Mouse (Mus musculus) limb, embryonic 10.5 days (tissue): ENCODE results near the gene Ring1. TPM values are rescaled to one million over a fixed set of nuclear protein-coding genes. Genes with fewer than 3 reads are reported as not detected.
"Not testable (repeated sequence)": the region's sequence is repeated elsewhere in the genome, so short reads cannot be mapped to it uniquely, and the experiment has no call there.

Experiments
- DNase-seq: peaks from one replicate; pipeline ENCODE4 v3.0.0-alpha.2; 2017; ENCODE audit warnings: low spot score
- H3K27ac ChIP-seq: fragments of 300-500 bp; sonication (generic); 2 replicates; pipeline ENCODE4 v1.5.1; 2016; ENCODE audit warnings: mild to moderate bottlenecking
- H3K27me3 ChIP-seq: fragments of 300-500 bp; sonication (generic); 2 replicates; pipeline ENCODE4 v1.6.1; 2016; ENCODE audit warnings: low read depth, mild to moderate bottlenecking; ENCODE audit not compliant: poor library complexity, severe bottlenecking
- H3K36me3 ChIP-seq: fragments of 300-500 bp; sonication (generic); 2 replicates; pipeline ENCODE4 v1.6.1; 2016; ENCODE audit warnings: mild to moderate bottlenecking, moderate library complexity
- H3K4me1 ChIP-seq: fragments of 300-500 bp; sonication (generic); 2 replicates; pipeline ENCODE4 v1.6.1; 2016
- H3K4me3 ChIP-seq: fragments of 300-500 bp; sonication (generic); 2 replicates; pipeline ENCODE4 v1.5.1; 2016; ENCODE audit warnings: mild to moderate bottlenecking, moderate library complexity
- H3K9me3 ChIP-seq: fragments of 300-500 bp; sonication (generic); replicated peaks from 2 replicates; pipeline ENCODE4 v1.6.1; 2016; ENCODE audit warnings: mild to moderate bottlenecking
- WGBS: fragments of 180-500 bp; shearing (Covaris S2); methylation state at CpG from one replicate; pipeline ENCODE4 v1.1.7; 2016; 5-methylcytosine and 5-hydroxymethylcytosine counted together
- polyA plus RNA-seq: library from polyadenylated mRNA; unstranded; fragments of >200 nt; fragmentation: Nextera tagmentation; extraction: Ambion mirVana; gene quantifications from 2 replicates; pipeline ENCODE4 v1.2.1, GENCODE M21; 2016

The Ring1 gene
- polyA plus RNA-seq, 1 experiment from 2014 or later, result 15.0 TPM

DNA sequence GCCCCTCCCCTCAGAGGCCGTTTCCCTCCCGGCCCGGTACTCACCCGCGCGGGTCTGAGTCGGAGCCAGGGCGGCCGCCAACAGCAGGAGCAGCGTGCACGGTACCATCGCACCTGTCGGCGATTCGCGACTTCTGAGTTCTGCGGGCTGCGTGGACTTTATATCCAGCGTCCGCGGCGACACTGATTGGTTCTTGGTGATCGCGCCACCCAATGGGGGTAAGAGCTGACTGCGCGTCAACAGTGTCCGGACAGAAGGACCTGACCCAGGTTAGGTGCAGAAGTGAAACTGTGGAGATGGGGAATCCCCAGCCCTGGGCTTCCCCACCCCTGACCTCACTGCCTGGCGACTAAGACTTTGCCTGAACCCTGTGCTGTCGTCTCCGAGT, 24.3 kb downstream of the Ring1 start, which contains the start of gene H2-K1:
TSS of gene H2-K1 (minus strand) at position 198 of the 388 bp plus-strand sequence.
- under 1% methylated on average over 28 of the region's 30 CpGs for WGBS
- H3K27me3 ChIP-seq, result peaks cover 63% of the 10 kb centered on the region

DNA sequence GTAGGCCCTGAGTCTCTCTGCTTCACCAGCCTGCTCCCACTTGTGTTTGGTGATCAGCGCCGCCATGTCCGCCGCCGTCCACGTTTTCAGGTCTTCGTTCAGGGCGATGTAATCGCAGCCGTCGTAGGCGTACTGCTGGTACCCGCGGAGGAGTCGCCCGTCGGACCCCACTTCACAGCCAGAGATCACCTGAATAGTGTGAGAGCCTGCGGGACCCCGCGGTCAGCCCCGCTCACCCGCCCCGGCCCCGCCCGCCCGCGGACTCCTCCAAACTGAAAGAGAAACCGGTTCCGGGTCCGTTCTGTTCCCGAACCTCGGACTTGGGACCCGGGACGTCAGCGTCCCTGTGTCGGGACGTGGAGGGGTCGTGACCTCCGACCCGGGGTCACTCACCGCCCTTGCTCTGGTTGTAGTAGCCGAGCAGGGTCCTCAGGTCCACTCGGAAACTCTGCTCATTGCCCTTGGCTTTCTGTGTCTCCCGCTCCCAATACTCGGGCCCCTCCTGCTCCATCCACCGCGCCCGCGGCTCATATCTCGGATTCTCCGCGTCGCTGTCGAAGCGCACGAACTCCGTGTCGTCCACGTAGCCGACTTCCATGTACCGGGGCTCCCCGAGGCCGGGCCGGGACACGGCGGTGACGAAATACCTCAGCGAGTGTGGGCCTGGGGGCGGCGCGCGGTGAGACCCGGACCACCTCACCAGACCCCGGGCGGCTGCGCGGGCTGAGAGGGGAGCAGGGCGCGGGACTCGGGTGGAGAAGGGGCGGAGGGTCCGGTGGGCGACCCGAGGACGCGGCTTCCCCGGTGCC, 24.9 kb downstream of the Ring1 start:
- Histone ChIP-seq H3K27ac (0 out of 2 replicates have a peak overlapping the region, but pooled peaks have one; percentile 16), H3K9me3 (no peaks in the 10 kb centered on the region), H3K4me1 (peaks cover 14% of the 10 kb centered on the region), H3K27me3 (peaks cover 63% of the 10 kb centered on the region), H3K4me3 (peak overlapping the region; percentile 60), H3K36me3 (no peaks in the 10 kb centered on the region)
- DNase-seq, result peak; percentile 58
- 3% methylated on average over 87 of the region's 87 CpGs for WGBS

More for the DNA sequence above, 24.3 kb downstream of the Ring1 start, which contains the start of gene H2-K1:
- Histone ChIP-seq H3K4me3 (peak within 1 kb of the TSS; percentile 60), H3K27ac (0 out of 2 replicates have a peak within 1 kb of the TSS, but pooled peaks have one; percentile 16), H3K9me3 (no peaks in the 10 kb centered on the region), H3K36me3 (no peaks in the 10 kb centered on the region), H3K4me1 (peaks cover 14% of the 10 kb centered on the region)
- DNase-seq, result peak; percentile 68

DNA sequence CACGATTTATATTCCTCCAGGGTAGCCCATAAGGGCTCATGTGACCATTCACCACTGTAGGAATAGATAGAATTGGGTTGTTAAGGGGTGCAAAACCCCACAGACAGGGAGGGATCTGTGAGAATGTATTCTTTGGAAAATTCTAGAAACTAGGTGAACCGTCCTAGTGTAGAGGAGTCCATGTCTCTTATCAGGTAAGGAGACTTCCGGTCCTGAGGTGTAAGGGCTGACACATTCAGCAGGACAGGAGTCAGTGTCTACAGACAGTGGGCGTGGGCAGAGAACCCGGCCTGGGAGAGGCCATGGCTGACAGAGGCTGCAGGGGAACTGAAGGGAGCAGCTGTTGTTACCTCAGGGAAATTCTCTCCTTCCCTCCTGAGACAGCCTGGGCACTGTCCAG, 25.8 kb downstream of the Ring1 start:
- not testable (repeated sequence) for H3K4me3 ChIP-seq

GRCm38 (mm10) chr17:33997025-33997424, 27.5 kb downstream of the Ring1 start:
- not testable (repeated sequence) for H3K9me3 ChIP-seq
- peaks cover 53% of the 10 kb centered on the region for H3K27me3 ChIP-seq
- WGBS, result 90% methylated on average over 2 of the region's 2 CpGs

More for the DNA sequence above, 25.8 kb downstream of the Ring1 start:
- not testable (repeated sequence) for H3K36me3 ChIP-seq, H3K27ac ChIP-seq, DNase-seq, H3K9me3 ChIP-seq
- Histone ChIP-seq H3K4me1 (peaks cover 14% of the 10 kb centered on the region), H3K27me3 (peaks cover 63% of the 10 kb centered on the region)
- 61% methylated on average over 5 of the region's 5 CpGs for WGBS

DNA sequence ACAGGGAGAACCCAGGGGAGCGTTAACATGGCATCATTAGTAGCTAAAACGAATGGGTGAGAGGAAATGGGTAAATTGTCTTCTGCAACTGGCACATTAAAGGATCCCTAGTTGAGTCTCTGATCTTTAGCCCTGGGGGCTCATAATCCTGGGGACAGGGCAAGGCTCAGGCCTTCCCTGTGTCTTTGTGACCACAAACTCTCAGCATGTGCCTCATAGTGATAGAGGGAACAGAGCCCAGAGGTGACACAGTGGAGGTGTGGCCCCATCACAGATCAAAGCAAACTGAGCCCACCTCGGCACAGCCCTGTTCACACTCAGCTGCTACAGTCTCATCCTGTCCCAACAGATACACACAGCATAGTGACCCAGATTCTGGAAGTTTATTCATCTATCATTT, 28.8 kb downstream of the Ring1 start:
- Histone ChIP-seq H3K27ac (no peak overlapping the region), H3K27me3 (peaks cover 39% of the 10 kb centered on the region), H3K4me1 (peaks cover 14% of the 10 kb centered on the region), H3K36me3 (no peaks in the 10 kb centered on the region), H3K4me3 (no peak overlapping the region), H3K9me3 (no peaks in the 10 kb centered on the region)
- no peak for DNase-seq
- 35% methylated on average over 3 of the region's 3 CpGs for WGBS

More at GRCm38 (mm10) chr17:33997025-33997424, 27.5 kb downstream of the Ring1 start:
- H3K27ac ChIP-seq, H3K4me3 ChIP-seq, DNase-seq, H3K36me3 ChIP-seq: not testable (repeated sequence)
- peaks cover 14% of the 10 kb centered on the region for H3K4me1 ChIP-seq

- Histone ChIP-seq H3K27ac (no peak overlapping the region), H3K36me3 (no peaks in the 10 kb centered on the region), H3K4me1 (peaks cover 9% of the 10 kb centered on the region), H3K4me3 (no peak overlapping the region), H3K9me3 (no peaks in the 10 kb centered on the region), H3K27me3 (peaks cover 32% of the 10 kb centered on the region)
- 94% methylated on average over 8 of the region's 8 CpGs for WGBS
- no peak for DNase-seq
Observed at GRCm38 (mm10) chr17:33994959-33995358, 29.5 kb downstream of the Ring1 start.

GRCm38 (mm10) chr17:33991788-33992664, 32.5 kb downstream of the Ring1 start:
- H3K4me1 ChIP-seq, result no peaks in the 10 kb centered on the region
- DNase-seq, result peak; percentile 75
- no peak overlapping the region for H3K4me3 ChIP-seq
- no peaks in the 10 kb centered on the region for H3K9me3 ChIP-seq
- no peaks in the 10 kb centered on the region for H3K36me3 ChIP-seq
- peaks cover 3% of the 10 kb centered on the region for H3K27me3 ChIP-seq
- WGBS, result 34% methylated on average over 10 of the region's 10 CpGs
- no peak overlapping the region for H3K27ac ChIP-seq

GRCm38 (mm10) chr17:33982136-33982535, 42.3 kb downstream of the Ring1 start:
- H3K36me3 ChIP-seq, H3K27ac ChIP-seq, H3K9me3 ChIP-seq, H3K4me3 ChIP-seq: not testable (repeated sequence)
- peaks cover 29% of the 10 kb centered on the region for H3K4me1 ChIP-seq
- WGBS, result 7% methylated on average over 8 of the region's 8 CpGs
- peak; percentile 76 for DNase-seq
- H3K27me3 ChIP-seq, result peaks cover 36% of the 10 kb centered on the region

- H3K4me1 ChIP-seq, result peaks cover 29% of the 10 kb centered on the region
- peak overlapping the region; percentile 91 for H3K27ac ChIP-seq
- 1% methylated on average over 27 of the region's 27 CpGs for WGBS
- DNase-seq, result peak; percentile 92
- peak overlapping the region; percentile 62 for H3K4me3 ChIP-seq
- not testable (repeated sequence) for H3K9me3 ChIP-seq, H3K36me3 ChIP-seq
- peaks cover 44% of the 10 kb centered on the region for H3K27me3 ChIP-seq
Observed at GRCm38 (mm10) chr17:33981192-33981909, 43.1 kb downstream of the Ring1 start.

DNA sequence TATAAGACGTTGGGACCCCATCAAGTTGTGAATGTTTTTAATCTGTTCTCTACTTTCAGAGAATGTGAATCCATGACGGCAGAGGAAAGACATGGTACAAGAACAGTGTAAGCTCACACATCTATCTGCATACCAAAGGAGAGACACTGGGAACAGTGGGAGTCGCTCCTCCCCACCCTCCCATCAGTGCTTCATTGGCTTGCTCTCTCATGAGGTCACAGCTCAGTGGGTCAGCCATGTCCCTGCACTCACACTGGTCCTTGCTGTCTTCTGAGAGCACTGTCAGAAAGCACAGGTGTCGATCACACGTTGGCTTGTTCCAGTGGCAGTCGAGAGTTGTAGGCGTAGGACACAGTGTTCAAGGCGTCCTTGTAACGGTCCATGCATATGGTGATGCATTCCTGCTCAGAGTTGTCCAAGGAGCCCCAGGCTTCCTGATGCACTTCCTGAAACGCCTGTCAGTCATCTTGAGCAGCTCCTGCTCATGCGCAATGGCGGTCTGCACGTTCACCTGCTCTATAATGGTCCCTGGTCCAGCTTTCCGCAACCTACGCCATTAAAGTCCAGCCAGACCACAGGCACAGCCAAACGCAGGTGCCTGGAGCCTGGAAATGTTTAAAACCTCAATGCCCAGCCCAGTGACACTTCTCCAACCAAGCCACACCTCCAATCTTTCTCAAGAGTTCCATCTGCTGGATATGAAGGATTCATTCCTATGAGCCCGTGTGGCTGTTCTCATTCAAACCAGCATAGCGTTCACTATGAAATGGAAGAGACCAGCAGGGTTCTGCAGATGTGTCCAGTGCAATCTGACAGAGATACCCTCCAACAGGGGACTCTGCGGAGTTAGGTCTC, 44.1 kb downstream of the Ring1 start:
- peak overlapping the region; percentile 62; the same call in 1 of the 2 replicates for H3K4me3 ChIP-seq
- no peaks in the 10 kb centered on the region for H3K36me3 ChIP-seq
- DNase-seq, result no peak
- peaks cover 50% of the 10 kb centered on the region for H3K27me3 ChIP-seq
- H3K4me1 ChIP-seq, result peaks cover 29% of the 10 kb centered on the region
- no peaks in the 10 kb centered on the region for H3K9me3 ChIP-seq
- H3K27ac ChIP-seq, result peak overlapping the region; percentile 91
- 80% methylated on average over 19 of the region's 19 CpGs for WGBS

GRCm38 (mm10) chr17:33979512-33980050, 44.9 kb downstream of the Ring1 start:
- Histone ChIP-seq H3K9me3 (no peaks in the 10 kb centered on the region), H3K4me1 (peaks cover 29% of the 10 kb centered on the region), H3K36me3 (no peaks in the 10 kb centered on the region), H3K27ac (no peak overlapping the region), H3K4me3 (no peak overlapping the region), H3K27me3 (peaks cover 50% of the 10 kb centered on the region)
- 83% methylated on average over 6 of the region's 6 CpGs for WGBS
- DNase-seq, result no peak
